Mouse (Mus musculus): Measurements from ENCODE around the gene Cdc40. TPM values are rescaled to one million over a fixed set of nuclear protein-coding genes. Genes with fewer than 3 reads are reported as not detected.

The Cdc40 gene
- polyA plus RNA-seq, 1 experiment from 2014 or later, result 23.4 TPM

GRCm38 (mm10) chr10:40901786-40902185 lies 18.7 kb upstream of the Cdc40 start:
- Histone ChIP-seq H3K9me3 (replicated peaks; ENCODE audit: control insufficient read depth, low read length, poor library complexity, severe bottlenecking) (no peaks in the 10 kb centered on the region), H3K4me1 (ENCODE audit: control insufficient read depth, insufficient read depth, low read length) (0 out of 2 replicates have a peak, but pooled peaks cover 4% of the 10 kb centered on the region), H3K4me3 (ENCODE audit: low read depth, low read length) (no peak overlapping the region), H3K27me3 (ENCODE audit: control insufficient read depth, insufficient read depth, low read depth, low read length) (no peaks in the 10 kb centered on the region), H3K9ac (ENCODE audit: low read depth, low read length) (no peak overlapping the region), H3K36me3 (ENCODE audit: control insufficient read depth, insufficient read depth, low read length) (no peaks in the 10 kb centered on the region), H3K4me2 (ENCODE audit: low read length) (no peak overlapping the region), H3K27ac (ENCODE audit: low read length) (no peak overlapping the region)
- no peak for ATAC-seq
- WGBS, result 77% methylated on average over 4 of the region's 4 CpGs

- Histone ChIP-seq H3K9ac (ENCODE audit: low read depth, low read length) (no peak overlapping the region), H3K27ac (ENCODE audit: low read length) (no peak overlapping the region), H3K9me3 (replicated peaks; ENCODE audit: control insufficient read depth, low read length, poor library complexity, severe bottlenecking) (no peaks in the 10 kb centered on the region), H3K27me3 (ENCODE audit: control insufficient read depth, insufficient read depth, low read depth, low read length) (no peaks in the 10 kb centered on the region), H3K4me2 (ENCODE audit: low read length) (no peak overlapping the region), H3K36me3 (ENCODE audit: control insufficient read depth, insufficient read depth, low read length) (no peaks in the 10 kb centered on the region), H3K4me1 (ENCODE audit: control insufficient read depth, insufficient read depth, low read length) (0 out of 2 replicates have a peak, but pooled peaks cover 2% of the 10 kb centered on the region), H3K4me3 (ENCODE audit: low read depth, low read length) (no peak overlapping the region)
- WGBS, result 46% methylated on average over 5 of the region's 5 CpGs
- ATAC-seq, result no peak
Measured at GRCm38 (mm10) chr10:40896656-40897055, 13.5 kb upstream of the Cdc40 start.

GRCm38 (mm10) chr10:40895765-40896164 lies 12.7 kb upstream of the Cdc40 start:
- Histone ChIP-seq H3K4me2 (ENCODE audit: low read length) (no peak overlapping the region), H3K27me3 (ENCODE audit: control insufficient read depth, insufficient read depth, low read depth, low read length) (no peaks in the 10 kb centered on the region), H3K9me3 (replicated peaks; ENCODE audit: control insufficient read depth, low read length, poor library complexity, severe bottlenecking) (no peaks in the 10 kb centered on the region), H3K36me3 (ENCODE audit: control insufficient read depth, insufficient read depth, low read length) (no peaks in the 10 kb centered on the region), H3K27ac (ENCODE audit: low read length) (no peak overlapping the region), H3K4me1 (ENCODE audit: control insufficient read depth, insufficient read depth, low read length) (0 out of 2 replicates have a peak, but pooled peaks cover 2% of the 10 kb centered on the region), H3K4me3 (ENCODE audit: low read depth, low read length) (no peak overlapping the region), H3K9ac (ENCODE audit: low read depth, low read length) (no peak overlapping the region)
- 91% methylated on average over 12 of the region's 12 CpGs for WGBS
- 0 out of 2 replicates have a peak, but pooled peaks have one; percentile 55 for ATAC-seq

DNA sequence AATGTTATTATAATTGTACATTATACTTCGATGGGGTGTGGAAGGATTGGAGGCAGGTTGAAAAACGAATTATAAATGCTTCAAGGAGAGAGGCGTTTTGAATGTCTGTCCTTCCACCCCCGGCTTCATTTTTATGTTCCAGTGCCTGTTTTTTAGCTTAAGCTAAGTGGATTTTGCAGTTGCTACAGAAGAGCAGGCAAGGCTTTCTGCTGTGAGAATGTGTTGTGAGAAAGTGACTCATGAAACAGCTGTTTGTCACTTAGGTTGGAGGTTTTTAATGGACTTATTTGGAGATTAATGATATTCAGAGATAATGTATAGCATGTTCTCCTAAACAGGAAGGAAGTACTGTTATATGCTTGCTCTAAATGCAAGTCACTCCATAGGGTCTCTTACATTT lies 6.0 kb upstream of the Cdc40 start:
- Histone ChIP-seq H3K9me3 (replicated peaks; ENCODE audit: control insufficient read depth, low read length, poor library complexity, severe bottlenecking) (no peaks in the 10 kb centered on the region), H3K4me1 (ENCODE audit: control insufficient read depth, insufficient read depth, low read length) (peaks cover 6% of the 10 kb centered on the region), H3K9ac (ENCODE audit: low read depth, low read length) (no peak overlapping the region), H3K4me3 (ENCODE audit: low read depth, low read length) (no peak overlapping the region), H3K27me3 (ENCODE audit: control insufficient read depth, insufficient read depth, low read depth, low read length) (no peaks in the 10 kb centered on the region), H3K36me3 (ENCODE audit: control insufficient read depth, insufficient read depth, low read length) (no peaks in the 10 kb centered on the region), H3K27ac (ENCODE audit: low read length) (no peak overlapping the region), H3K4me2 (ENCODE audit: low read length) (no peak overlapping the region)
- 88% methylated on average over 4 of the region's 4 CpGs for WGBS
- ATAC-seq, result no peak

GRCm38 (mm10) chr10:40887316-40887715 lies 4.2 kb upstream of the Cdc40 start:
- no peaks in the 10 kb centered on the region for H3K9me3 ChIP-seq (replicated peaks; ENCODE audit: control insufficient read depth, low read length, poor library complexity, severe bottlenecking)
- no peaks in the 10 kb centered on the region for H3K27me3 ChIP-seq (ENCODE audit: control insufficient read depth, insufficient read depth, low read depth, low read length)
- H3K4me3 ChIP-seq (ENCODE audit: low read depth, low read length), result no peak overlapping the region
- ATAC-seq, result no peak
- H3K4me2 ChIP-seq (ENCODE audit: low read length), result peak overlapping the region; percentile 21
- no peak overlapping the region for H3K27ac ChIP-seq (ENCODE audit: low read length)
- no peaks in the 10 kb centered on the region for H3K36me3 ChIP-seq (ENCODE audit: control insufficient read depth, insufficient read depth, low read length)
- H3K4me1 ChIP-seq (ENCODE audit: control insufficient read depth, insufficient read depth, low read length), result peaks cover 6% of the 10 kb centered on the region
- H3K9ac ChIP-seq (ENCODE audit: low read depth, low read length), result no peak overlapping the region
- WGBS, result 48% methylated on average over 2 of the region's 2 CpGs

DNA sequence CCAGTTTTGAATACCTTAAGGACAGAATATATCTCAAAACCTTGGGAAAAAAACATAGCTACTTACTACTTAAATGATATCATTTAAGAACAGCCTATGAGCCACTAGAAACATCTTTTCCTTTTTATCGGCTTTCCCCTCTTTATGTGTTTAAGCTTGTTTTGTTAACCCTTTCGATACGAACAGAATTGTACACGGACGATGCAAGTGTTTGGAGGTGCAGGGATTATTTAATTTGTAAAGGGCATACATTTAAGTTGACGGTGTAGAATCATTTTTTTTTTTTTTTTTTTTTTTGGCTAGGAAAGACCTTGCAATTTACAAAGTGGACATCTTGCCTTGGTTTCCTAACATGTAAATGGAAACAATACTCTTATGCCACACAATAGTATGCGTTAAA lies 2.3 kb upstream of the Cdc40 start:
- no peak overlapping the region for H3K9ac ChIP-seq (ENCODE audit: low read depth, low read length)
- peaks cover 20% of the 10 kb centered on the region for H3K4me1 ChIP-seq (ENCODE audit: control insufficient read depth, insufficient read depth, low read length)
- ATAC-seq, result no peak
- WGBS, result 28% methylated on average over 7 of the region's 7 CpGs
- H3K36me3 ChIP-seq (ENCODE audit: control insufficient read depth, insufficient read depth, low read length), result no peaks in the 10 kb centered on the region
- peak overlapping the region; percentile 35 for H3K4me3 ChIP-seq (ENCODE audit: low read depth, low read length)
- H3K27me3 ChIP-seq (ENCODE audit: control insufficient read depth, insufficient read depth, low read depth, low read length), result no peaks in the 10 kb centered on the region
- no peaks in the 10 kb centered on the region for H3K9me3 ChIP-seq (replicated peaks; ENCODE audit: control insufficient read depth, low read length, poor library complexity, severe bottlenecking)
- peak overlapping the region; percentile 54 for H3K4me2 ChIP-seq (ENCODE audit: low read length)
- no peak overlapping the region for H3K27ac ChIP-seq (ENCODE audit: low read length)

GRCm38 (mm10) chr10:40884279-40884806 lies 1.2 kb upstream of the Cdc40 start:
- H3K9me3 ChIP-seq (replicated peaks; ENCODE audit: control insufficient read depth, low read length, poor library complexity, severe bottlenecking), result no peaks in the 10 kb centered on the region
- ATAC-seq, result peak; percentile 36
- H3K27ac ChIP-seq (ENCODE audit: low read length), result peak overlapping the region; percentile 99
- peak overlapping the region; percentile 51 for H3K4me2 ChIP-seq (ENCODE audit: low read length)
- H3K4me1 ChIP-seq (ENCODE audit: control insufficient read depth, insufficient read depth, low read length), result peaks cover 23% of the 10 kb centered on the region
- H3K4me3 ChIP-seq (ENCODE audit: low read depth, low read length), result peak overlapping the region; percentile 91
- peak overlapping the region; percentile 96 for H3K9ac ChIP-seq (ENCODE audit: low read depth, low read length)
- 0 out of 2 replicates have a peak, but pooled peaks cover 2% of the 10 kb centered on the region for H3K36me3 ChIP-seq (ENCODE audit: control insufficient read depth, insufficient read depth, low read length)
- WGBS, result 0% methylated on average over 40 of the region's 40 CpGs
- H3K27me3 ChIP-seq (ENCODE audit: control insufficient read depth, insufficient read depth, low read depth, low read length), result no peaks in the 10 kb centered on the region

- peak overlapping the region; percentile 51 for H3K4me2 ChIP-seq (ENCODE audit: low read length)
- H3K4me1 ChIP-seq (ENCODE audit: control insufficient read depth, insufficient read depth, low read length), result peaks cover 23% of the 10 kb centered on the region
- WGBS, result under 1% methylated on average over 65 of the region's 87 CpGs
- peak overlapping the region; percentile 99 for H3K27ac ChIP-seq (ENCODE audit: low read length)
- H3K27me3 ChIP-seq (ENCODE audit: control insufficient read depth, insufficient read depth, low read depth, low read length), result no peaks in the 10 kb centered on the region
- 0 out of 2 replicates have a peak, but pooled peaks cover 2% of the 10 kb centered on the region for H3K36me3 ChIP-seq (ENCODE audit: control insufficient read depth, insufficient read depth, low read length)
- no peaks in the 10 kb centered on the region for H3K9me3 ChIP-seq (replicated peaks; ENCODE audit: control insufficient read depth, low read length, poor library complexity, severe bottlenecking)
- peak overlapping the region; percentile 91 for H3K4me3 ChIP-seq (ENCODE audit: low read depth, low read length)
- ATAC-seq, result peak; percentile 91
- H3K9ac ChIP-seq (ENCODE audit: low read depth, low read length), result peak overlapping the region; percentile 96
Measured at GRCm38 (mm10) chr10:40883644-40884278, 650 bp upstream of the Cdc40 start.

DNA sequence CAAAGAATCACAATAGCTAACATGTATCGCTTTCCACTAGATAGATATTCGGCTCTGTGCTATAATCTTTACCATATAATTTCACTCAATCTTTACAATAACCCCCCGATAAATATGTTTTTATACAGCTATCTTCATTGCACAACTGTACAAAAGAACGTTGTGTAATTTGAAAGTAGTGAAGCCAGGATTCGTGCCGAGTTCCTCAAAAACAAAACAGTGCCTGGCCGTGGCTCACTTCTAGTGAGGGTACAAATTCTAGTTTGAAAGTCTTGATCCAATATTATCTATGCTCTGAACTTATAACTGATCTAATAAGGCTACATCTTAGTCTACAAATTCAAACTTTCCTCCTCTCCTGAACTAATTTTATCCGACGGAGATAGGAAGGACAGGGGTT lies 778 bp downstream of the Cdc40 start:
- Histone ChIP-seq H3K27ac (ENCODE audit: low read length) (peak overlapping the region; percentile 99), H3K36me3 (ENCODE audit: control insufficient read depth, insufficient read depth, low read length) (0 out of 2 replicates have a peak, but pooled peaks cover 2% of the 10 kb centered on the region), H3K9me3 (replicated peaks; ENCODE audit: control insufficient read depth, low read length, poor library complexity, severe bottlenecking) (no peaks in the 10 kb centered on the region), H3K4me2 (ENCODE audit: low read length) (peak overlapping the region; percentile 62), H3K9ac (ENCODE audit: low read depth, low read length) (peak overlapping the region; percentile 87), H3K4me1 (ENCODE audit: control insufficient read depth, insufficient read depth, low read length) (peaks cover 20% of the 10 kb centered on the region), H3K27me3 (ENCODE audit: control insufficient read depth, insufficient read depth, low read depth, low read length) (no peaks in the 10 kb centered on the region), H3K4me3 (ENCODE audit: low read depth, low read length) (peak overlapping the region; percentile 91)
- no peak for ATAC-seq
- WGBS, result 16% methylated on average over 9 of the region's 9 CpGs

Measured in midbrain, embryonic 16.5 days (tissue).